Mouse (Mus musculus) small intestine, adult 2 months (tissue): ENCODE measurements around the gene Gm266.

Experiments used
- CTCF ChIP-seq: fragments of 200-500 bp; IDR thresholded peaks from 2 replicates; pipeline ENCODE4 v1.5.1; 2012; ENCODE audit warnings: low read depth, mild to moderate bottlenecking, control low read depth, inconsistent platforms, low read length, moderate library complexity, mixed read lengths; ENCODE audit not compliant: insufficient replicate concordance, insufficient read length; ENCODE audit errors: extremely low read depth
- POLR2A ChIP-seq: fragments of 200-500 bp; IDR thresholded peaks from 2 replicates; pipeline ENCODE4 v1.6.1; 2012; ENCODE audit warnings: low read depth, mild to moderate bottlenecking, control low read depth, inconsistent platforms, low read length, moderate library complexity

- TF ChIP-seq CTCF (no peak), POLR2A (no peak)
Observed at GRCm38 (mm10) chr12:111512572-111513063, 27.0 kb upstream of the Gm266 start.
